Mouse (Mus musculus) kidney, embryonic 14.5 days (tissue): ENCODE data around the gene 1700021F07Rik. TPM values are rescaled to one million over a fixed set of nuclear protein-coding genes. Genes with fewer than 3 reads are reported as not detected.

ENCODE experiments used
- ATAC-seq: fragments of 200-750 bp; cut with Nextera tagmentation; 2 replicates; pipeline ENCODE4 v1.8.0; 2017; ENCODE audit warnings: moderate number of reproducible peaks, mild to moderate bottlenecking, moderate TSS enrichment, moderate library complexity; ENCODE audit not compliant: low FRiP score, low TSS enrichment
- H3K27ac ChIP-seq: fragments of 300-500 bp; sonication (generic); 2 replicates; pipeline ENCODE4 v1.5.1; 2014; ENCODE audit warnings: low read depth, mild to moderate bottlenecking, low read length, moderate library complexity, mixed read lengths
- H3K27me3 ChIP-seq: fragments of 300-500 bp; sonication (generic); 2 replicates; pipeline ENCODE4 v1.6.1; 2014; ENCODE audit warnings: mild to moderate bottlenecking, low read length; ENCODE audit not compliant: control insufficient read depth, insufficient read depth
- H3K36me3 ChIP-seq: fragments of 300-500 bp; sonication (generic); 2 replicates; pipeline ENCODE4 v1.6.1; 2014; ENCODE audit warnings: low read length, mixed read lengths; ENCODE audit not compliant: control insufficient read depth, insufficient read depth
- H3K4me1 ChIP-seq: fragments of 300-500 bp; sonication (generic); 2 replicates; pipeline ENCODE4 v1.6.1; 2014; ENCODE audit warnings: low read length, mixed read lengths; ENCODE audit not compliant: control insufficient read depth, insufficient read depth
- H3K4me2 ChIP-seq: fragments of 300-500 bp; sonication (generic); replicated peaks from 2 replicates; pipeline ENCODE4 v1.6.1; 2014; ENCODE audit warnings: low read depth, mild to moderate bottlenecking, low read length
- H3K4me3 ChIP-seq: fragments of 300-500 bp; sonication (generic); 2 replicates; pipeline ENCODE4 v1.5.1; 2014; ENCODE audit warnings: mild to moderate bottlenecking, low read length
- H3K9ac ChIP-seq: fragments of 300-500 bp; sonication (generic); 2 replicates; pipeline ENCODE4 v1.6.1; 2014; ENCODE audit warnings: low read depth, mild to moderate bottlenecking, low read length, moderate library complexity
- H3K9me3 ChIP-seq: fragments of 300-500 bp; sonication (generic); 2 replicates; pipeline ENCODE4 v1.6.1; 2016; ENCODE audit warnings: low read length; ENCODE audit not compliant: control insufficient read depth
- WGBS: fragments of 180-500 bp; shearing (Covaris S2); extraction: QIAGEN DNeasy Blood & Tissue Kit; methylation state at CpG from one replicate; pipeline ENCODE4 v1.1.7; 2014; 5-methylcytosine and 5-hydroxymethylcytosine counted together
- polyA plus RNA-seq: library from polyadenylated mRNA; unstranded; fragments of >200 nt; fragmentation: Nextera tagmentation; extraction: Ambion mirVana; gene quantifications from 2 replicates; pipeline ENCODE4 v1.2.1, GENCODE M21; 2014

Gene 1700021F07Rik
- polyA plus RNA-seq, result not detected in 2 replicates

DNA sequence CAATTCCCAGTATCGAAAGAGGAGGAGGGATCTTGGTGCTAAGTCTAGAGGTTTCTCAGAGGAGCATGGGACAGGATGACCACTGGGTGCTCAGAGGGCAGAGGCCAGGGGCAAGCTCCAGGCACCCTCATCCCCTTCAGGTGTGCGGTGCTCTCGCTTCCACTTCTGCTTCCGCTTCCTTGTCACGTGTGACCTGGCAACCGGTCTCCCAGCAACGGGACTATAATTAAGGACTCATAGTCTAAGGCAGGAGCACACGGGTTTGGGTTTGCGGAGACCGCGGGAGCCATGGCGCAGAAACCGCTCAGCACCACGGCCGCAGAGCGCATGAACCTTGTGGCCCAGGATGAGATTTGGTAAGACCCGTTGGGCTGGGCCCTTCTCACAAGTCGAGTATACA, at the start of gene 1700021F07Rik:
TSS of gene 1700021F07Rik (plus strand) at position 211 of the 400 bp plus-strand sequence.
- no peaks in the 10 kb centered on the region for H3K36me3 ChIP-seq
- H3K4me1 ChIP-seq, result no peaks in the 10 kb centered on the region
- ATAC-seq, result no peak
- no peak within 1 kb of the TSS for H3K9ac ChIP-seq
- no peaks in the 10 kb centered on the region for H3K27me3 ChIP-seq
- no peak within 1 kb of the TSS for H3K27ac ChIP-seq
- H3K4me2 ChIP-seq, result no peak within 1 kb of the TSS
- H3K4me3 ChIP-seq, result no peak within 1 kb of the TSS
- 92% methylated on average over 18 of the region's 18 CpGs for WGBS
- no peaks in the 10 kb centered on the region for H3K9me3 ChIP-seq

GRCm38 (mm10) chr2:173473233-173473632, 49.2 kb upstream of the 1700021F07Rik start:
- H3K4me2 ChIP-seq, result no peak overlapping the region
- no peak for ATAC-seq
- 41% methylated on average over 11 of the region's 11 CpGs for WGBS

DNA sequence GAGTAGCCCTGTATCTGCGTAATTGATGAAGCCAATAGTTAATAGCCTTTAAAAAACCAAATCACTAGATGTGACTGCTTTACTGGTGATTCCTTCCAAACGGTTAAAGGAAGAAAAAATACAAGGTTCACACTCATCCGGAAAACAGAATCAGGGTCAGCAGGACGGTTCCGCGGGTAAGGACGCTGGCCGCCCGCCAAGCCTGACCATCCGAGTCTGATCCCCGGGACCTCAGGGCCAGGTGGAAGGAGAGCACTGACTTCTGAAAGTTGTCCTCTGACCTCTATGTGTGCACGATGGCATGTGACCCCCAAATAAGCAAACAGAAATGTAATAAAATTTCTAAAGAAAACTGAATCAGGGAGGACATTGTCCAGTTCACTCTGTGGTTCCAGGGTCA, 43.3 kb upstream of the 1700021F07Rik start:
- H3K27ac ChIP-seq, result no peak overlapping the region
- ATAC-seq, result no peak
- no peak overlapping the region for H3K9ac ChIP-seq
- H3K27me3 ChIP-seq, result no peaks in the 10 kb centered on the region
- H3K4me1 ChIP-seq, result no peaks in the 10 kb centered on the region
- no peaks in the 10 kb centered on the region for H3K36me3 ChIP-seq
- no peaks in the 10 kb centered on the region for H3K9me3 ChIP-seq
- H3K4me2 ChIP-seq, result no peak overlapping the region
- 72% methylated on average over 12 of the region's 12 CpGs for WGBS
- H3K4me3 ChIP-seq, result no peak overlapping the region

More at GRCm38 (mm10) chr2:173473233-173473632, 49.2 kb upstream of the 1700021F07Rik start:
- no peaks in the 10 kb centered on the region for H3K4me1 ChIP-seq
- H3K27ac ChIP-seq, result no peak overlapping the region
- H3K4me3 ChIP-seq, result no peak overlapping the region
- no peaks in the 10 kb centered on the region for H3K9me3 ChIP-seq
- no peaks in the 10 kb centered on the region for H3K36me3 ChIP-seq
- no peaks in the 10 kb centered on the region for H3K27me3 ChIP-seq
- H3K9ac ChIP-seq, result no peak overlapping the region

GRCm38 (mm10) chr2:173484486-173484885, 37.9 kb upstream of the 1700021F07Rik start:
- no peak overlapping the region for H3K4me2 ChIP-seq
- no peaks in the 10 kb centered on the region for H3K4me1 ChIP-seq
- H3K9ac ChIP-seq, result no peak overlapping the region
- ATAC-seq, result no peak
- no peaks in the 10 kb centered on the region for H3K27me3 ChIP-seq
- WGBS, result 86% methylated on average over 4 of the region's 4 CpGs
- no peak overlapping the region for H3K4me3 ChIP-seq
- no peak overlapping the region for H3K27ac ChIP-seq
- no peaks in the 10 kb centered on the region for H3K36me3 ChIP-seq
- no peaks in the 10 kb centered on the region for H3K9me3 ChIP-seq

GRCm38 (mm10) chr2:173499612-173500011, 22.8 kb upstream of the 1700021F07Rik start:
- H3K4me2 ChIP-seq, result no peak overlapping the region
- no peak overlapping the region for H3K4me3 ChIP-seq
- ATAC-seq, result no peak
- no peak overlapping the region for H3K9ac ChIP-seq
- H3K27ac ChIP-seq, result no peak overlapping the region
- no peaks in the 10 kb centered on the region for H3K27me3 ChIP-seq
- no peaks in the 10 kb centered on the region for H3K36me3 ChIP-seq
- H3K4me1 ChIP-seq, result no peaks in the 10 kb centered on the region
- peaks cover 5% of the 10 kb centered on the region; the same call in 1 of the 2 replicates for H3K9me3 ChIP-seq
- WGBS, result 92% methylated on average over 2 of the region's 2 CpGs

GRCm38 (mm10) chr2:173513977-173514376, 8.4 kb upstream of the 1700021F07Rik start:
- Histone ChIP-seq H3K9me3 (peaks cover 9% of the 10 kb centered on the region), H3K9ac (no peak overlapping the region), H3K4me2 (no peak overlapping the region), H3K36me3 (no peaks in the 10 kb centered on the region), H3K27ac (no peak overlapping the region), H3K27me3 (no peaks in the 10 kb centered on the region), H3K4me3 (no peak overlapping the region), H3K4me1 (0 out of 2 replicates have a peak, but pooled peaks cover 3% of the 10 kb centered on the region)
- 78% methylated on average over 6 of the region's 6 CpGs for WGBS
- no peak for ATAC-seq

DNA sequence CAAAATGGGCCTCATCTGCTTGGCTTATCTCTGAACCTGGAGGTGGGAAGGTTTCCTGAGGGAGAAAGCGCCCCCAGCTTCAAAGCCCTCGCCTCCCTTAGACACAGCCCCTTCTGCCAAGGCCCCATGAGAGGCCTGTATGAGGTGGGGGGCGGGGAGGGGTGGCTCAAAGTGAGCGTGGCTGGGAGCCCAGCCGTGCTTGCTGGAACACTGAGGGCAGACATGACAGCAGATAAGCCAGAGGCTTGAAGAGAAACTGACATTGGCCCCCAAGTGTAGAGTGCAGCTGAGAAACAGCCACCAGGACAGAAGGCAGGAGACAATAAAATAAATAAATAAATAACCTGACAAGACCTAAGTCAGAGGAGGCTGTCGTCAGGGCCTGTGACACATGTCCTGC, 7.2 kb upstream of the 1700021F07Rik start:
- H3K4me2 ChIP-seq, result no peak overlapping the region
- no peaks in the 10 kb centered on the region for H3K27me3 ChIP-seq
- H3K27ac ChIP-seq, result no peak overlapping the region
- no peaks in the 10 kb centered on the region for H3K36me3 ChIP-seq
- H3K9ac ChIP-seq, result no peak overlapping the region
- WGBS, result 55% methylated on average over 6 of the region's 6 CpGs
- no peak overlapping the region for H3K4me3 ChIP-seq
- ATAC-seq, result no peak
- peaks cover 5% of the 10 kb centered on the region for H3K9me3 ChIP-seq
- H3K4me1 ChIP-seq, result 0 out of 2 replicates have a peak, but pooled peaks cover 3% of the 10 kb centered on the region

- H3K4me1 ChIP-seq, result 0 out of 2 replicates have a peak, but pooled peaks cover 3% of the 10 kb centered on the region
- H3K27me3 ChIP-seq, result no peaks in the 10 kb centered on the region
- no peak overlapping the region for H3K4me2 ChIP-seq
- H3K36me3 ChIP-seq, result no peaks in the 10 kb centered on the region
- no peak overlapping the region for H3K27ac ChIP-seq
- ATAC-seq, result no peak
- WGBS, result 87% methylated on average over 25 of the region's 25 CpGs
- H3K4me3 ChIP-seq, result no peak overlapping the region
- no peak overlapping the region for H3K9ac ChIP-seq
- no peaks in the 10 kb centered on the region for H3K9me3 ChIP-seq
Observed at GRCm38 (mm10) chr2:173516150-173516855, 6.1 kb upstream of the 1700021F07Rik start.

- Histone ChIP-seq H3K4me1 (no peaks in the 10 kb centered on the region), H3K27me3 (no peaks in the 10 kb centered on the region), H3K9me3 (no peaks in the 10 kb centered on the region), H3K9ac (no peak overlapping the region), H3K4me3 (no peak overlapping the region), H3K4me2 (no peak overlapping the region), H3K27ac (no peak overlapping the region), H3K36me3 (no peaks in the 10 kb centered on the region)
- WGBS, result 82% methylated on average over 3 of the region's 3 CpGs
- ATAC-seq, result no peak
Observed at GRCm38 (mm10) chr2:173528493-173528892, 6.1 kb downstream of the 1700021F07Rik start.
